Mouse (Mus musculus) large intestine, adult 2 months (tissue): Measurements from ENCODE around the gene Hoxb8. TPM values are rescaled to one million over a fixed set of nuclear protein-coding genes. Genes with fewer than 3 reads are reported as not detected.

Source experiments
- DNase-seq: peaks from one replicate; pipeline ENCODE4 v3.0.0-alpha.2; 2012; ENCODE audit warnings: low read depth, low spot score
- WGBS: fragments of 180-500 bp; shearing (Covaris S2); methylation state at CpG from one replicate; pipeline ENCODE4 v1.1.7; 2018; 5-methylcytosine and 5-hydroxymethylcytosine counted together
- polyA plus RNA-seq: library from polyadenylated mRNA; depleted of rRNA; stranded (reverse); fragments of >200 nt; gene quantifications from 2 replicates; pipeline ENCODE4 v1.2.3, GENCODE M21; 2012; rRNA removed

Hoxb8 gene
- polyA plus RNA-seq, 1 experiment: 11.7 TPM

- WGBS: 64% methylated on average over 12 of the region's 12 CpGs
- no peak for DNase-seq
These were observed 45.0 kb downstream of the Hoxb8 start for GRCm38 (mm10) chr11:96326705-96327104.

- DNase-seq: no peak
- 65% methylated on average over 7 of the region's 7 CpGs for WGBS
These were observed 45.4 kb downstream of the Hoxb8 start for GRCm38 (mm10) chr11:96327122-96327521.

- 64% methylated on average over 5 of the region's 5 CpGs for WGBS
These were observed 46.0 kb downstream of the Hoxb8 start for GRCm38 (mm10) chr11:96327750-96328149.

GRCm38 (mm10) chr11:96328605-96329004, 46.9 kb downstream of the Hoxb8 start:
- no peak for DNase-seq
- 62% methylated on average over 8 of the region's 8 CpGs for WGBS

More at GRCm38 (mm10) chr11:96327750-96328149, 46.0 kb downstream of the Hoxb8 start:
- no peak for DNase-seq

GRCm38 (mm10) chr11:96332105-96332504, 50.4 kb downstream of the Hoxb8 start:
- 11% methylated on average over 8 of the region's 8 CpGs for WGBS
- no peak for DNase-seq

GRCm38 (mm10) chr11:96332618-96333032, 50.9 kb downstream of the Hoxb8 start:
- DNase-seq: no peak
- 36% methylated on average over 35 of the region's 35 CpGs for WGBS

GRCm38 (mm10) chr11:96333241-96334001, 51.7 kb downstream of the Hoxb8 start:
- DNase-seq: no peak
- WGBS: 24% methylated on average over 17 of the region's 17 CpGs

GRCm38 (mm10) chr11:96334002-96334364, 52.3 kb downstream of the Hoxb8 start:
- 20% methylated on average over 2 of the region's 2 CpGs for WGBS

More at GRCm38 (mm10) chr11:96334002-96334364, 52.3 kb downstream of the Hoxb8 start:
- no peak for DNase-seq

Other genes with a start within 250 kb of the Hoxb8 start
- gene Snf8, start 247.0 kb upstream of the Hoxb8 start, polyA plus RNA-seq: 45.5 and 45.6 TPM in 2 replicates
- gene Ube2z, start 216.5 kb upstream of the Hoxb8 start, polyA plus RNA-seq: 41.3 and 41.4 TPM in 2 replicates
- 1,161 and 1,322 TPM in 2 replicates for gene Atp5g1, start 206.2 kb upstream of the Hoxb8 start, polyA plus RNA-seq
- gene Calcoco2, start 169.9 kb upstream of the Hoxb8 start, polyA plus RNA-seq: not detected in 2 replicates
- 0.10 TPM in 1 of 2 replicates, not detected in the other for gene Ttll6, start 148.1 kb upstream of the Hoxb8 start, polyA plus RNA-seq
- 0.27 TPM in 1 of 2 replicates, not detected in the other for gene Hoxb13, start 87.6 kb upstream of the Hoxb8 start, polyA plus RNA-seq
- gene Hoxb9, start 10.4 kb upstream of the Hoxb8 start, polyA plus RNA-seq: 0.25 and 16.0 TPM in 2 replicates
- 1.4 and 6.5 TPM in 2 replicates for gene Hoxb7, start 4.7 kb downstream of the Hoxb8 start, polyA plus RNA-seq
- gene Hoxb6, start 10.6 kb downstream of the Hoxb8 start, polyA plus RNA-seq: 4.7 and 23.1 TPM in 2 replicates
- gene Hoxb5, start 21.4 kb downstream of the Hoxb8 start, polyA plus RNA-seq: 2.6 and 5.1 TPM in 2 replicates
- 2.5 and 3.0 TPM in 2 replicates for gene Hoxb4, start 36.4 kb downstream of the Hoxb8 start, polyA plus RNA-seq
- 2.3 and 3.4 TPM in 2 replicates for gene Hoxb3, start 41.4 kb downstream of the Hoxb8 start, polyA plus RNA-seq
- gene Hoxb2, start 68.6 kb downstream of the Hoxb8 start, polyA plus RNA-seq: 3.8 and 4.8 TPM in 2 replicates
- gene Hoxb1, start 83.8 kb downstream of the Hoxb8 start, polyA plus RNA-seq: not detected in 2 replicates
- gene Skap1, start 182.7 kb downstream of the Hoxb8 start, polyA plus RNA-seq: 3.7 and 4.3 TPM in 2 replicates